Mouse (Mus musculus) kidney, adult 9 months (tissue): ENCODE results near the gene Tbata.

Experiments used
- DNase-seq: peaks from one replicate; pipeline ENCODE4 v3.0.0; 2022

Tbata gene

GRCm38 (mm10) chr10:61167333-61168096 is 4.2 kb upstream of the Tbata start:
- DNase-seq = peak; percentile 13

DNA sequence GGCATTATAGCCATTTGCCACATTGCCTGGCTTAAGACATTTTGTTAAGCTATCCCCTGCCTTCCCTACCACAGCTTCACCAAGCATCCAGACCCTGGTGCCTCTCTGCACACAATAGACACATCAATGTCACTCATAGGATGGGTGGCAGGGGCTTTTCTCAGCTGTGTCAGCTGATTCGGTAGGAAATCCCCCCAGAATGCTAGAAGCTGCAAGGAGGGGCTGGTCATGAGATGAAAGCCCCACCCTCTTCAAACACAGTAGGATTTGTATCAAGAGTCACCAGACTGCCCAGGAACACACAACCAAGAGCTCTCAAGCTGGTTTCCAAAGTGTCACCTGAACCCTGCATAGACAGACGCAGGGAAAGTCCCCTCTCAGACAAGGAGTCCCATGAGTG is 3.4 kb upstream of the Tbata start:
- no peak for DNase-seq

DNA sequence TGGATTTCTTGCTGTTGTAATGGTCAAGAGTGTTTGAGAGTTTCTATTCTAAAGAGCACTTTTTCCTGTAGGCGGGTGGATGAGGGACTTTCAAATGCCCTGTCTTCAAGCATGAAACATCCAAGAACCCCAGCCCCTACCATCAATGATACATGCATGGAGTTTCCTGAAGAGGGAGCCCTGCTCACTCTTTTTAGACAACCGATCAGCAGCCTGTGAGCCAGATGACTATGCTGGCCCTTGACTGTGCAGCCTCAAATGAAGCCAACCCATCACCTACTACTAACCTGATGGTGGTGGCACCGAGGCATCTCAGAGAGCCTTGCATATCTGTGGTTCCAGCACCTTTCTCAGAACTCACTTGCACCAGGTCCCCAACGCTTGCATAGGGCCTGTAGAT is 742 bp downstream of the Tbata start:
- no peak for DNase-seq

GRCm38 (mm10) chr10:61174711-61175441 is 3.1 kb downstream of the Tbata start:
- DNase-seq = no peak

- DNase-seq = no peak
Measured at GRCm38 (mm10) chr10:61175442-61176204, 3.9 kb downstream of the Tbata start.

DNA sequence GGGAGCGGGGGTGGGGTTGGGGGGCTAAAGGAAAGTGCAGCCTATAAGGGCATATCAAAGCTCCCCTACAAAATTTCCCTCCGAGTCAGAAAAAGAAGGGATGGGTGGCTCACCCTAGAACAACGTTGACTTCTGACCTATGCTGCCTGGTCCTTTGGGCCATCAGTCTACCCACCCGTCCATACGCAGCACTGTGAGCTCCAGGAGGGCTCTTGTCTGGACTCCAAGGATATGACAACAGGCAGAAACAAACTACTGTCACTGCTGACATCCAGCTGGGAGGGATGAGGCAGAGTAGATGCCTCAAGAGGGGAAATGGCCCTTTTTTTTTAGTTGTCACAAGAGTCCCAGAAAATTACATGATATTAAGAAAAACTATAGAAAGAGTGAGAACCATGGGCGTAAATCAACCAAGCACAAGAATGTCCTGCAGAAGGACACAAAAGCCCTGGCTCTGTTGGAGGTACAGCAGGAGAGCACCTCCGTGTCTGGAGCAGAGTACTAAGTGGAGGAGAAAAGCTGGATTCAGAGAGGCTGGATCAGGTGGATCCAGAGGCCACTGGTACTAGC is 4.6 kb downstream of the Tbata start:
- no peak for DNase-seq

GRCm38 (mm10) chr10:61177751-61178150 is 6.0 kb downstream of the Tbata start:
- DNase-seq = no peak

DNA sequence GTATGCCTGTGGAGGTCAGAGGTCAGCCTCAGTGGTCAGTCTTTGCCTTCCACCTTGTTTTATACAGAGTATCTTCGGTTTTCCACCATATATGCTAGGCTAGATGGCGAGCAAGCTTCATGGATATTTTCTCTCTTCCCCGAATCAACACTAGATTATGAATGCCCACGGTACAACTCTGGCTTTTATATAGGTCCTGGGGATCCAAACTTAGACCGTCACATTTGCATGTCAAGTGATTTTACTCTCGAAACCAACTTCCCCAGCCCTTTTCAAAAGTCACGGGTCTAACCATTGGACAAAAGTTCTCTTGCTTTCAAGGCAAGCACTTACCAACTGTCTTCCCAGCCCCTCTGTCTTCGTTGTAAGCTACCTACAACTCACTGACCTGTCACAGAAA is 6.9 kb downstream of the Tbata start:
- no peak for DNase-seq

DNA sequence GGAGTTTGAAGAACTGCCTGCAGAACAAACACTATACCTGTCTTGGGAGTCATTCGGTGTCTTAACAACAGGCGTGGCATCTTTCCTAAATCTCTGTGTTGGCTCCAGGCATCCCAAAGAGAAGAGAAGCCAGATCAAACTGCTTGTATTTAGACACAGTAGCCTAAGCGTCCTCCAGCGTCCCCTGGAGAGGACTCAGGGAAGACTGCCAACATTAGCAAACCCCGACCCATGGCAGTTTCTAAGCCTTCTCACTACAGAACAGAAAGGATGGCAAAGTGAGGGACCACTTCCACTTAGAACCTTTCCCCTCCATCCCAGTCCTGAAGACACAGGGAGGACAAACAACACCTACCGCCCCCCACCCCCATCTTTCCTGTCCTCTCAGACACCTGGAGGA is 8.2 kb downstream of the Tbata start:
- no peak for DNase-seq

- DNase-seq = no peak
Measured at GRCm38 (mm10) chr10:61187001-61187400, 15.2 kb downstream of the Tbata start.

DNA sequence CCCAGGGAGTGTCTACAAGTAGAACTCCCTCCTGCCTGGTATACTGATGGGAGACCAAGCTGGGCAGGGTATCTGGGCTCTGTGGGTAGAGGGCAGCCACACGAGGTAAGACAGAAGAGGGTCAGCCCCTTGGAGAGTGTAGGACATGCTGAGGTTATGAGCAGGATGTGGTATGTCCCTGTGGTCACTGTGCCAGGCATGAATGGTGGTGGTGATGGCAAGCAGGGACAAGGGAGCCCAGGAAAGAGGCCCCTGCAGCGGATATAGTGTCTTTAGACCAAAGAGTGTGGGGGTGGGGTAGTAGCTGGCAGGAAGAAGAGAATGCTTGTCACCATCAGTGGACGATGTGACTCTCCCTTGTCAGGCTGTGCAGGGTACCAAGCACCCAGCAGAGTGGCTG is 16.3 kb downstream of the Tbata start:
- DNase-seq = no peak

GRCm38 (mm10) chr10:61194611-61195010 is 22.9 kb downstream of the Tbata start:
- DNase-seq = no peak

- DNase-seq = no peak
Measured at GRCm38 (mm10) chr10:61195216-61195615, 23.5 kb downstream of the Tbata start.

- no peak for DNase-seq
Measured at GRCm38 (mm10) chr10:61195718-61196291, 24.1 kb downstream of the Tbata start.

DNA sequence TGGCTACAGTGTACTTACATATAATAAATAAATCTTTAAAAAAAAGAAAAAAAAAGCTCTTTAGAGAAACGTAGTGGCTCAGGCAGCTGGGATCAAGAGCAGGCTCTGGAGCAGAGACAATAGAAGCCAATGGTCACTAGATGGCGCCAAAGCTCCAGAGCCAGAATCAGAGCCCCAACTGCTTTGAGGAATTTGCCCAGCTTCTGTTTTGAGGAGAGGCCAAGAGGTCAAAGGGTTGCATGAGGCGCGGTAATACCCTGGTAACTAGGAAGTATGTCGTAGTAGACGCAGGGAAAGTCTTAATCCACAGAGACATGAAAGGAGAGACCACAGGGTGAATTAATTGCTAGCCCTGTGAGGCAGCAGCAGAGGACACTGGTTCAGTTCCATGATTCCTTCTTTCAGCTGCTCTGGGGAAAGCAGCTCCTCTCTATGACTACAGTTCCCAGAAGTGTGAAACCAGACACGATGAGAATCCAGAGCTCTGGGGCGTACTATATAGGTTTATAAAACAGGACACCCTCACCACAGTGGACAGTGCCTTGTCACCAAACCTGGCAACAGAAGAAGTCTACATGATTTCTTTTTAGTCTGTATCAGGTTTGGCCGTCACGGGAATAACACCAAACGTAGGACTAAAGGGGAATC is 27.9 kb downstream of the Tbata start:
- DNase-seq = peak; percentile 84

DNA sequence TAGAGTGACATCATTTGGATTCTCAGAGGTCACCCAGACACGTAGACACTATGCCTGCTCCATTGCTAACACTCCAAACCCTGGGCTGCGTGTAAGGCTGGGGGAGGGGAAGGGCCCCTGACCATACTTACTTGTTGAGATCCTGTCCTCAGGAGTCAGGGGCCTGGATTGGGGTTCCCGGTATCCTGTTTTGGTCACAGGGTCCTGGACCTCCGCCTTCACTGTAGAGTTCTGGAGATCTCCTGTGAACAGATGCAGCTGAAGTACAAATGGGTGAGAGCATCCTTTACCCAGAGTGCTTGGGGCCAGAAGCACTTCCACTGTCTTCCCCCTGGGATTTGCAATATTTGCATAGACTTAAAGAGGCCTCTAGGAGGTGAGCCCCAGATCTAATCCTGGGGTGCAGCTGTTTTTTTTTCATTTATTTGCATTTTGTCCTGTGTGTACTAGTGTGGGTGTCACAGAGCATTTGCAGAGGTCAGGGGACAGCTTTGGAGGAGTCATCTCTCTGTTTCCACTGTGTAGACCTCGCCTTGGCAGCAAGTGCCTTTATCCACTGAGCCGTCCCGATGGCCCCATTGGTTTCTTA is 28.6 kb downstream of the Tbata start:
- no peak for DNase-seq

GRCm38 (mm10) chr10:61200998-61201397 is 29.2 kb downstream of the Tbata start:
- no peak for DNase-seq

- DNase-seq = no peak
Measured at GRCm38 (mm10) chr10:61201596-61202318, 30.0 kb downstream of the Tbata start.

DNA sequence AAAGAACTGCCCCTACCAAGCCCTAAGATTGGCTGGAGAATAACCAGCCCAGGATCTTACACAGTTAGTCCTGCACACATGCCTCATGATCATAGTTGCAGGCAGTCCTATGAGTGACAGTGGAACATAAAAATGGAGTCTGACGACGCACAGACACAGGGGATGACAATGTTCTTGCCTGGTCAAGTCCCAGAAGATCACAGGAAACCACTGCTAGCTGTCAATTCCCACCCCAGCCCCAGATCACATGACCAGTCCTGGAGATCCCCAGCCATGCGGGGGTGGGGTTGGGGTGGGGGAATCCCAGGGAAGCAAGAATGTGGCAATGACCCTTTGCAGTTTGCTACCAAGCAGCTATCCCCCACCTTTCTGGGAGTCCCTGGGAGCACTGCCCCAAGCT is 32.2 kb downstream of the Tbata start:
- no peak for DNase-seq

- DNase-seq = no peak
Measured at GRCm38 (mm10) chr10:61208114-61208684, 36.4 kb downstream of the Tbata start.

DNA sequence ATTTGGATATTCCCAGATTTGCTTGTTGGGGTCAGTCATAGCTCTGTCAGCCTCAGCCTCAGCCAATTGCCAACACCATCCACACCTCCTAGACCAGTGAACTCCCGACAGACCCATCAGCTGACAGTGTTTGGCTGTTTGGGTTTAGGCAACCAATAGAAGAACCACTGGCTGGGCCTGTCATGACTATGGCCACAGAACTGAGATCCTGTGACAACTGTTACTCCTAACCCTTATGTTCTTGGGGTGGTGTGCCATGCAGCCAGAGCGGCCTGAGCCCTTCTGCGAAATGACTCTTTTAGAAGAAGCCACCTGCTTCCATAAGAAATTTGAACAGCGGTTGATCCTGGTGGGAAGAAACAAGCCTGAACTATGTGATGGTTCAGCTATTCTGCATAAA is 39.4 kb downstream of the Tbata start:
- no peak for DNase-seq
